Comparison of ENCODE assay signal across 8 mouse cellular contexts in genomic region chr17:10335809-10336499, GRCm38 (mm10). TPM values are rescaled to one million over a fixed set of nuclear protein-coding genes. Genes with fewer than 3 reads are reported as not detected.
DNase-seq lines count a peak whose midpoint lies in the region; ATAC-seq lines count a peak whose summit lies in the region.

No protein-coding gene starts in this region.

- peak overlapping the region; percentile 96 for H3K27ac ChIP-seq in hindbrain, embryonic 13.5 days

- peak overlapping the region; percentile 75 for H3K9ac ChIP-seq in hindbrain, embryonic 13.5 days

- H3K4me1 ChIP-seq in hindbrain, embryonic 13.5 days (replicated peaks) = peaks cover 29% of the 10 kb centered on the region

- H3K4me3 ChIP-seq in hindbrain, embryonic 13.5 days = peak overlapping the region; percentile 43

- H3K4me2 ChIP-seq in hindbrain, embryonic 13.5 days = peak overlapping the region; percentile 63

- peak; percentile 63; the same call in 1 of the 2 replicates for ATAC-seq in hindbrain, embryonic 13.5 days (ENCODE audit: low FRiP score)
- ATAC-seq in inflammation-experienced regulatory T-cells, adult 6 months = no peak

- no peaks in the 10 kb centered on the region for H3K27me3 ChIP-seq in hindbrain, embryonic 13.5 days

- 7% methylated on average over 16 of the region's 16 CpGs for WGBS in hindbrain, embryonic 13.5 days

- no peaks in the 10 kb centered on the region for H3K36me3 ChIP-seq in hindbrain, embryonic 13.5 days

- peak; percentile 31 to 35 for DNase-seq in cerebellum, adult 18-20 months
- no peak for DNase-seq in cerebellum, adult 8-10 months
- DNase-seq in right cerebral cortex, adult 18-20 months = peak; percentile 33
- no peak for DNase-seq in right cerebral cortex, postnatal 36 days (ENCODE audit: low spot score in 2 of 2)
- peak; percentile 71 for DNase-seq in mesoderm, embryonic 11.5 days (ENCODE audit: low read depth, low spot score)
- DNase-seq in thymus, postnatal 25 days = peak; percentile 29

- H3K9me3 ChIP-seq in hindbrain, embryonic 13.5 days = no peaks in the 10 kb centered on the region

RNA-seq across cellular contexts. Expression of gene Qk, which starts 16.3 kb away (rescaled TPM):
- 47.6 and 52.5 TPM in 2 replicates for polyA plus RNA-seq in hindbrain, embryonic 13.5 days (2015; fragmentation: Nextera tagmentation; extraction: Ambion mirVana)
- polyA plus RNA-seq in inflammation-experienced regulatory T-cells, adult 6 months (2017; shearing (Covaris generic)) = 10 to 100 TPM in 2 of 3 experiments, 1 to 10 TPM in 1; 9.6 to 17.0 (median 15.1) TPM

Comparison
In these comparisons a context has a peak if more than half of its experiments do, and no peak if none do; other contexts are left out.
1. DNase-seq: peak in cerebellum, adult 18-20 months (2 of 2), right cerebral cortex, adult 18-20 months (single experiment), mesoderm, embryonic 11.5 days (single experiment) and thymus, postnatal 25 days (single experiment); none in cerebellum, adult 8-10 months (single experiment) and right cerebral cortex, postnatal 36 days (0 of 2).